Mouse (Mus musculus): Measurements from ENCODE around the gene Sel1l. TPM values are rescaled to one million over a fixed set of nuclear protein-coding genes. Genes with fewer than 3 reads are reported as not detected.
A peak's percentile ranks its signal among the peaks of the same experiment; 100 is the strongest.

Sel1l gene
- polyA plus RNA-seq, 1 experiment from 2014 or later, result 94.4 TPM

DNA sequence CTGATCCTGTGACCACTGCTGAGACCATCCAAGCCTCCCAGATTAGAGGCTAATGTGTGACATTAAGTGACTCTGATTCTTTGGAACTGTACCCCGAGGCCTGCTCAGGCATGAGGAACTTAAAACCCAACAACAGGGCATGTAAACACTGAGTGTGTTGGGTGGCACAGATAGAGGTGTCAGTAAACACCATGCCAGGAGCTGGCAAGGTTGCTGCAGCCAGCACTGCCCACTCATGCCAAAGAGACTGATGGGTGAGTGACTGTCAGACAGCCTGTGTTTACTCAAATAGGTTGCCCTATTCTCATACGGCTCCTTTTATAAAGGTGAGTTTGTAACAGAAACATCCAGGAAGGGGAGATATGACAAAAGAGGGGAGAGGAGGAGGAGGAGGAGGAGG lies 80.1 kb downstream of the Sel1l start:
- Histone ChIP-seq H3K4me2 (replicated peaks; ENCODE audit: low read depth, low read length) (no peak overlapping the region), H3K9ac (replicated peaks; ENCODE audit: low read length) (no peak overlapping the region), H3K9me3 (ENCODE audit: low read length) (no peaks in the 10 kb centered on the region), H3K4me1 (ENCODE audit: insufficient read depth, low read length) (peaks cover 25% of the 10 kb centered on the region), H3K27ac (ENCODE audit: low read length) (no peak overlapping the region), H3K4me3 (ENCODE audit: low read length) (no peak overlapping the region), H3K36me3 (ENCODE audit: insufficient read depth, low read length) (no peaks in the 10 kb centered on the region), H3K27me3 (ENCODE audit: insufficient read depth, low read length) (no peaks in the 10 kb centered on the region)
- WGBS, result 84% methylated on average over 2 of the region's 2 CpGs
- ATAC-seq (ENCODE audit: low FRiP score, low TSS enrichment), result no peak

- whole genome bisulfite sequencing, result 86% methylated on average over 6 of the region's 6 CpGs
- Histone ChIP-seq H3K27ac (ENCODE audit: low read length) (no peak overlapping the region), H3K9me3 (ENCODE audit: low read length) (no peaks in the 10 kb centered on the region), H3K9ac (replicated peaks; ENCODE audit: low read length) (no peak overlapping the region), H3K4me1 (ENCODE audit: insufficient read depth, low read length) (peaks cover 25% of the 10 kb centered on the region), H3K36me3 (ENCODE audit: insufficient read depth, low read length) (no peaks in the 10 kb centered on the region), H3K4me2 (replicated peaks; ENCODE audit: low read depth, low read length) (no peak overlapping the region), H3K4me3 (ENCODE audit: low read length) (no peak overlapping the region), H3K27me3 (ENCODE audit: insufficient read depth, low read length) (no peaks in the 10 kb centered on the region)
- no peak for ATAC-seq (ENCODE audit: low FRiP score, low TSS enrichment)
Observed at GRCm38 (mm10) chr12:91768176-91768575, 80.8 kb downstream of the Sel1l start.

GRCm38 (mm10) chr12:91766338-91767107 lies 82.4 kb downstream of the Sel1l start:
- H3K4me3 ChIP-seq (ENCODE audit: low read length), result no peak overlapping the region
- ATAC-seq (ENCODE audit: low FRiP score, low TSS enrichment), result no peak; the same call in 1 of the 2 replicates
- WGBS, result 59% methylated on average over 14 of the region's 14 CpGs
- H3K9ac ChIP-seq (replicated peaks; ENCODE audit: low read length), result no peak overlapping the region
- H3K27ac ChIP-seq (ENCODE audit: low read length), result no peak overlapping the region
- H3K36me3 ChIP-seq (ENCODE audit: insufficient read depth, low read length), result no peaks in the 10 kb centered on the region
- no peaks in the 10 kb centered on the region for H3K27me3 ChIP-seq (ENCODE audit: insufficient read depth, low read length)
- H3K4me2 ChIP-seq (replicated peaks; ENCODE audit: low read depth, low read length), result 0 out of 2 replicates have a peak overlapping the region, but pooled peaks have one; percentile 8
- H3K9me3 ChIP-seq (ENCODE audit: low read length), result no peaks in the 10 kb centered on the region
- peaks cover 25% of the 10 kb centered on the region for H3K4me1 ChIP-seq (ENCODE audit: insufficient read depth, low read length)

GRCm38 (mm10) chr12:91765504-91765903 lies 83.5 kb downstream of the Sel1l start:
- Histone ChIP-seq H3K4me3 (ENCODE audit: low read length) (no peak overlapping the region), H3K27ac (ENCODE audit: low read length) (peak overlapping the region; percentile 0; the same call in 1 of the 2 replicates), H3K36me3 (ENCODE audit: insufficient read depth, low read length) (no peaks in the 10 kb centered on the region), H3K27me3 (ENCODE audit: insufficient read depth, low read length) (no peaks in the 10 kb centered on the region), H3K9ac (replicated peaks; ENCODE audit: low read length) (no peak overlapping the region), H3K4me1 (ENCODE audit: insufficient read depth, low read length) (peaks cover 25% of the 10 kb centered on the region), H3K4me2 (replicated peaks; ENCODE audit: low read depth, low read length) (no peak overlapping the region), H3K9me3 (ENCODE audit: low read length) (no peaks in the 10 kb centered on the region)
- ATAC-seq (ENCODE audit: low FRiP score, low TSS enrichment), result no peak
- WGBS, result 54% methylated on average over 13 of the region's 13 CpGs

DNA sequence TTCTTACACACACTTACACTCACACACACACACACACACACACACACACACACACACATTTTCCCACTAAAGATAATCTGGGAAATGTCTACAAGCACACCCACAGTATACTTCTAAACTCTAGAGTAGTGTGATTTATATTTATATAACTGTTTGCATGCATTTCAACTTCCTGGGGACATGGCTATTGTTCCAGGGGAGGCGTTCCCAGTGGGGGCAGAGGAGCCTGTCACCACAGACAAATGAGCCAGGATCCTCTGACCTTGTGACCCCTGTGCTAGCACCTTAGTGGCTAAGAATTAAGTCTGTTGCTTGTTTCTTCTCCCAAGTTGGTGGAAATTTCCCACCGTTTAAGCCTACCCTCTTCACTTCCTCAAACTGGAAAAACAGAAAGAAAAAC lies 83.9 kb downstream of the Sel1l start:
- H3K9ac ChIP-seq (replicated peaks; ENCODE audit: low read length), result no peak overlapping the region
- 18% methylated on average over 2 of the region's 2 CpGs for WGBS

DNA sequence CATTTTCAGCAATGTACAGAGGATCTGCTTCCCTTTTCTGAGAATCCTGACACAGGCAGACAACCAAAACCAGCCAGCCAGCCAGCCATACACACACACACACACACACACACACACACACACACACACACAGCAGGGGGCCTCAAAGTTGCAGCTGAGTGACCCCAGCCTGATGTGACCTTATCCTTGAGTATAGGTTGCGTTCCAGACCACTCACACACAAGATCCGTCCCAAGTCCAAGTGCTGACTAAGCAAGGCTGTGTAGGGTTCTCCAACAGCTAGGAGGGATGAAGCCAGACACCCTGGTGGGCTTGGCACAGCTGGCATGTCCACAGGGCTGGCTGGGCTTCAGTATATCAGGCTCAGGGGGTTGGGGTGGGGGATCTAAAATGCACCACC lies 84.5 kb downstream of the Sel1l start:
- H3K9ac ChIP-seq (replicated peaks; ENCODE audit: low read length), result no peak overlapping the region
- H3K4me3 ChIP-seq (ENCODE audit: low read length), result no peak overlapping the region
- 0 out of 2 replicates have a peak, but pooled peaks have one; percentile 40 for ATAC-seq (ENCODE audit: low FRiP score, low TSS enrichment)
- no peaks in the 10 kb centered on the region for H3K27me3 ChIP-seq (ENCODE audit: insufficient read depth, low read length)
- H3K4me1 ChIP-seq (ENCODE audit: insufficient read depth, low read length), result peaks cover 25% of the 10 kb centered on the region
- no peaks in the 10 kb centered on the region for H3K36me3 ChIP-seq (ENCODE audit: insufficient read depth, low read length)
- 42% methylated on average over 2 of the region's 2 CpGs for WGBS
- H3K4me2 ChIP-seq (replicated peaks; ENCODE audit: low read depth, low read length), result no peak overlapping the region
- H3K27ac ChIP-seq (ENCODE audit: low read length), result 0 out of 2 replicates have a peak overlapping the region, but pooled peaks have one; percentile 15
- H3K9me3 ChIP-seq (ENCODE audit: low read length), result no peaks in the 10 kb centered on the region

More for the DNA sequence above, 83.9 kb downstream of the Sel1l start:
- Histone ChIP-seq H3K4me2 (replicated peaks; ENCODE audit: low read depth, low read length) (no peak overlapping the region), H3K4me1 (ENCODE audit: insufficient read depth, low read length) (peaks cover 25% of the 10 kb centered on the region), H3K36me3 (ENCODE audit: insufficient read depth, low read length) (no peaks in the 10 kb centered on the region), H3K9me3 (ENCODE audit: low read length) (no peaks in the 10 kb centered on the region), H3K27ac (ENCODE audit: low read length) (peak overlapping the region; percentile 15; the same call in 1 of the 2 replicates), H3K4me3 (ENCODE audit: low read length) (no peak overlapping the region), H3K27me3 (ENCODE audit: insufficient read depth, low read length) (no peaks in the 10 kb centered on the region)
- ATAC-seq (ENCODE audit: low FRiP score, low TSS enrichment), result peak; percentile 16; the same call in 1 of the 2 replicates

DNA sequence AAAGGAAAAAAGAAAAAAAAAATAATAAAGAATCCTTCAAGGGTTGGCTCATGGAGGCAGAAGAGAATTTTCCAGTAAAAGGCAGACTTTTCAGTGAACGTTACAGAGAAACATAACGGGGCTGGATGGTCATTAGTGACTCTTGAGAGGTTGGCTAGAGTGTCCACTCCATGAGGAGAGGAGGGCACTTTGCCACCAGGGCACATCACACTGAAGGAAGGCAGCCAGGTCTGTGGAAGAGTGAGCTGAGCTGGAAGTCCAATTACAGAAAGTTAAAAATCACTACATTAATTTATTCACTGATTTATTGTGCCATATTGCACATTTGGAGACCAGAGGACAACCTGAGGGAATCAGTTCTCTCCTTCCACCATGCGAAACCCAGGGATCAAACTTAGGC lies 89.1 kb downstream of the Sel1l start:
- ATAC-seq (ENCODE audit: low FRiP score, low TSS enrichment), result no peak
- Histone ChIP-seq H3K4me1 (ENCODE audit: insufficient read depth, low read length) (peaks cover 16% of the 10 kb centered on the region), H3K9me3 (ENCODE audit: low read length) (no peaks in the 10 kb centered on the region), H3K4me2 (replicated peaks; ENCODE audit: low read depth, low read length) (no peak overlapping the region), H3K27ac (ENCODE audit: low read length) (no peak overlapping the region), H3K4me3 (ENCODE audit: low read length) (no peak overlapping the region), H3K36me3 (ENCODE audit: insufficient read depth, low read length) (no peaks in the 10 kb centered on the region), H3K27me3 (ENCODE audit: insufficient read depth, low read length) (no peaks in the 10 kb centered on the region), H3K9ac (replicated peaks; ENCODE audit: low read length) (no peak overlapping the region)
- 66% methylated on average over 3 of the region's 3 CpGs for WGBS

DNA sequence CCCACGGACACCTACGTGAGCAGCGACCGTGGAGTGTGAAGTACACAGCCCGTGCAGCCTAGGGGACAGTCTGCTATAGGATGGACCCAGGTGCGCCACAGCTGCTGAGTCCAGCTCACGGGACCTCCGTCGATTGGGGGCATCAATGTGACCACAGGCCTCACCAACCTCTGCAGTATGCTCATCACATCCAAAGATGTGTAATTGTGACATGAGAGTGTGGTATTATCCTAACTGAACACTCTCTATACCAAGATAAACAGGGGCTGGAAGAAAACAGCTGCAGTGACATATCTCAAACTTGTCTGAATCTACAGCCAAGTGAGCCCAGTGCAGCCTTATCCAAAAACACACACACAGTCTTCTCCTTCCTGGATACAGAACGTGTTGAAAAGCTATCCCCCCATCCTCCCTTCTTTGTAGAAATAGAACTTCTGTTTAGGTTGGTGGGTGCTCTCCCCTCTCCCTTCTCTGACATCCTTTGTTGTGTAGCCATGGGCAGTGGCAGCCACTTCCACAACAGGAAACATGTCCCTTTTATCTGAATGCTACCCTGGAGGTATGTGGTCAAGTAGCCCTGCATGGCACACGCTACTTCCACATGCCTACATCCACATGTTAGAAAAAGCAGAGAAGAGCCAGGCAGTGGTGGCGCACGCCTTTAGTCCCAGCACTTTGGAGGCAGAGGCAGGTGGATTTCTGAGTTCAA lies 90.9 kb downstream of the Sel1l start:
- Histone ChIP-seq H3K4me3 (ENCODE audit: low read length) (no peak overlapping the region), H3K4me1 (ENCODE audit: insufficient read depth, low read length) (peaks cover 7% of the 10 kb centered on the region; the same call in 1 of the 2 replicates), H3K36me3 (ENCODE audit: insufficient read depth, low read length) (no peaks in the 10 kb centered on the region), H3K9ac (replicated peaks; ENCODE audit: low read length) (no peak overlapping the region), H3K4me2 (replicated peaks; ENCODE audit: low read depth, low read length) (no peak overlapping the region), H3K9me3 (ENCODE audit: low read length) (no peaks in the 10 kb centered on the region), H3K27ac (ENCODE audit: low read length) (no peak overlapping the region), H3K27me3 (ENCODE audit: insufficient read depth, low read length) (no peaks in the 10 kb centered on the region)
- WGBS, result 85% methylated on average over 13 of the region's 13 CpGs
- ATAC-seq (ENCODE audit: low FRiP score, low TSS enrichment), result no peak

DNA sequence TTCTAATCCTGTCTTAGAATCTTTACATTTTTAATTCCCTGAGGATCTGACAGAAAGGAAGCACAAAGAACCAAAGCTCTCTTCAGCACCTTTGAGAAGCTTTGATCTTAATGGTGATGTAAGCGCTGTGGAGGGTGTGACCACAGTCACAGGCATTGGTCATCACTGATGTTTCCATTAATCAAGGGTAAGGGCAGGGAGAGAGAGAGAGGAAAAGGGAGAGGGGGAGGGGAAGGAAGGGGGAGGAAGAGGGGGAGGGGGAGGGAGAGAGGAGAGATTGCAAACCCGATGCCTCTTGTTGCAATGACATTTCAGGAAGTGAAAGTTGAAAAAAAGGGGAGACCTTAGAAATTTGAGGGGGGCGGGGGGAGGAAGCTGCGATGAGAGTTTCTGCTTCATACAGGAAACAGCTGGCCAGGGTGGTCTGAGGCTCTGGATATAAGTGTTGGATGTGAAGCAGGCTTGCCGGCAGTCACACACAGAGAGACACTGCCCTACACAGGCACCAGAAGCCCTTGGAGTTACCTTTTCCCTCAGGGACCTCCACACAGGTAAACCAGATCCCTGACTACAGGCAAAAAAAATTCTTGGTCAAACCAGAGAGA lies 92.3 kb downstream of the Sel1l start:
- H3K36me3 ChIP-seq (ENCODE audit: insufficient read depth, low read length), result no peaks in the 10 kb centered on the region
- H3K9me3 ChIP-seq (ENCODE audit: low read length), result no peaks in the 10 kb centered on the region
- ATAC-seq (ENCODE audit: low FRiP score, low TSS enrichment), result 0 out of 2 replicates have a peak, but pooled peaks have one; percentile 50
- 27% methylated on average over 5 of the region's 5 CpGs for WGBS
- H3K27ac ChIP-seq (ENCODE audit: low read length), result no peak overlapping the region
- no peak overlapping the region for H3K4me2 ChIP-seq (replicated peaks; ENCODE audit: low read depth, low read length)
- no peaks in the 10 kb centered on the region for H3K27me3 ChIP-seq (ENCODE audit: insufficient read depth, low read length)
- no peak overlapping the region for H3K4me3 ChIP-seq (ENCODE audit: low read length)
- peaks cover 7% of the 10 kb centered on the region; the same call in 1 of the 2 replicates for H3K4me1 ChIP-seq (ENCODE audit: insufficient read depth, low read length)
- H3K9ac ChIP-seq (replicated peaks; ENCODE audit: low read length), result no peak overlapping the region
